Mouse (Mus musculus): Measurements from ENCODE around the gene Ccdc13.
A peak's percentile ranks its signal among the peaks of the same experiment; 100 is the strongest.

Gene Ccdc13

GRCm38 (mm10) chr9:121838829-121839621 is at the start of gene Ccdc13:
Gene Ccdc13 (minus strand): TSS chr9:121839461.
- DNase-seq (ENCODE audit: low spot score in 2 of 2), result peak; percentile 95 to 96

GRCm38 (mm10) chr9:121882015-121882457 is 42.8 kb upstream of the Ccdc13 start:
- DNase-seq (ENCODE audit: low spot score in 2 of 2), result no peak

GRCm38 (mm10) chr9:121881301-121881700 is 42.0 kb upstream of the Ccdc13 start:
- peak; percentile 46 to 64 for DNase-seq (ENCODE audit: low spot score in 2 of 2)

GRCm38 (mm10) chr9:121880840-121881239 is 41.6 kb upstream of the Ccdc13 start:
- peak; percentile 65 to 76 for DNase-seq (ENCODE audit: low spot score in 2 of 2)

- DNase-seq (ENCODE audit: low spot score in 2 of 2), result peak; percentile 71 to 76
Observed at GRCm38 (mm10) chr9:121877052-121877740, 37.9 kb upstream of the Ccdc13 start.

GRCm38 (mm10) chr9:121873578-121873977 is 34.3 kb upstream of the Ccdc13 start:
- no peak for DNase-seq (ENCODE audit: low spot score in 2 of 2)

GRCm38 (mm10) chr9:121872062-121872683 is 32.9 kb upstream of the Ccdc13 start:
- DNase-seq (ENCODE audit: low spot score in 2 of 2), result no peak

GRCm38 (mm10) chr9:121869973-121870515 is 30.8 kb upstream of the Ccdc13 start:
- no peak for DNase-seq (ENCODE audit: low spot score in 2 of 2)

- no peak for DNase-seq (ENCODE audit: low spot score in 2 of 2)
Observed at GRCm38 (mm10) chr9:121869432-121869831, 30.2 kb upstream of the Ccdc13 start.

GRCm38 (mm10) chr9:121868236-121868635 is 29.0 kb upstream of the Ccdc13 start:
- DNase-seq (ENCODE audit: low spot score in 2 of 2), result no peak

GRCm38 (mm10) chr9:121867632-121868031 is 28.4 kb upstream of the Ccdc13 start:
- DNase-seq (ENCODE audit: low spot score in 2 of 2), result no peak

GRCm38 (mm10) chr9:121865425-121866008 is 26.3 kb upstream of the Ccdc13 start:
- no peak for DNase-seq (ENCODE audit: low spot score in 2 of 2)

- DNase-seq (ENCODE audit: low spot score in 2 of 2), result no peak
Observed at GRCm38 (mm10) chr9:121864837-121865236, 25.6 kb upstream of the Ccdc13 start.

GRCm38 (mm10) chr9:121860921-121861320 is 21.7 kb upstream of the Ccdc13 start:
- no peak for DNase-seq (ENCODE audit: low spot score in 2 of 2)

GRCm38 (mm10) chr9:121859345-121859744 is 20.1 kb upstream of the Ccdc13 start:
- no peak for DNase-seq (ENCODE audit: low spot score in 2 of 2)

GRCm38 (mm10) chr9:121858153-121858488 is 18.9 kb upstream of the Ccdc13 start, which contains the start of gene Higd1a:
Gene Higd1a (minus strand): TSS chr9:121858362.
- no peak for DNase-seq (ENCODE audit: low spot score in 2 of 2)

GRCm38 (mm10) chr9:121857474-121858152 is 18.4 kb upstream of the Ccdc13 start:
- peak; percentile 99 for DNase-seq (ENCODE audit: low spot score in 2 of 2)

GRCm38 (mm10) chr9:121856649-121857416 is 17.6 kb upstream of the Ccdc13 start:
- no peak for DNase-seq (ENCODE audit: low spot score in 2 of 2)

- no peak for DNase-seq (ENCODE audit: low spot score in 2 of 2)
Observed at GRCm38 (mm10) chr9:121854246-121854645, 15.0 kb upstream of the Ccdc13 start.

- no peak for DNase-seq (ENCODE audit: low spot score in 2 of 2)
Observed at GRCm38 (mm10) chr9:121847842-121848241, 8.6 kb upstream of the Ccdc13 start.

Data from right cerebral cortex, postnatal 10 days (tissue).